Mouse (Mus musculus) cerebellum, adult 2 months (tissue): Measurements from ENCODE around the gene Cpn1. TPM values are rescaled to one million over a fixed set of nuclear protein-coding genes. Genes with fewer than 3 reads are reported as not detected.

Source experiments
- DNase-seq, 2 experiments: peaks; one replicate each; pipeline ENCODE4 v3.0.0; 2021
- H3K27ac ChIP-seq: fragments of 200-500 bp; 2 replicates; pipeline ENCODE4 v1.5.1; 2012; ENCODE audit warnings: low read length, control low read depth, inconsistent platforms; ENCODE audit not compliant: insufficient read depth
- H3K27me3 ChIP-seq: fragments of 200-500 bp; 2 replicates; pipeline ENCODE4 v1.6.1; 2012; ENCODE audit warnings: inconsistent platforms, mild to moderate bottlenecking, low read length, moderate library complexity; ENCODE audit not compliant: control insufficient read depth, insufficient read depth
- H3K4me1 ChIP-seq: fragments of 200-500 bp; 2 replicates; pipeline ENCODE4 v1.6.1; 2011; ENCODE audit warnings: low read length; ENCODE audit not compliant: control insufficient read depth, insufficient read depth
- H3K4me3 ChIP-seq: fragments of 200-500 bp; replicated peaks from 2 replicates; pipeline ENCODE3; 2011; ENCODE audit warnings: mild to moderate bottlenecking, low read depth, low read length, control low read depth; ENCODE audit not compliant: insufficient read depth
- CTCF ChIP-seq: fragments of 200-500 bp; IDR thresholded peaks from 2 replicates; pipeline ENCODE4 v1.5.1; 2011; ENCODE audit warnings: low read depth, mild to moderate bottlenecking, control low read depth, low read length, moderate library complexity, borderline replicate concordance; ENCODE audit not compliant: insufficient read depth
- POLR2A ChIP-seq: fragments of 200-500 bp; IDR thresholded peaks from 2 replicates; pipeline ENCODE4 v1.6.1; 2011; ENCODE audit warnings: low read length, control low read depth, borderline replicate concordance; ENCODE audit not compliant: insufficient read depth
- WGBS: fragments of 180-500 bp; shearing (Covaris S2); methylation state at CpG from one replicate; pipeline ENCODE4 v1.1.7; 2018; 5-methylcytosine and 5-hydroxymethylcytosine counted together
- polyA plus RNA-seq: library from polyadenylated mRNA; depleted of rRNA; stranded (reverse); fragments of >200 nt; gene quantifications from 2 replicates; pipeline ENCODE4 v1.2.3, GENCODE M21; 2012

The Cpn1 gene
- polyA plus RNA-seq, 1 experiment = 0.16 TPM

DNA sequence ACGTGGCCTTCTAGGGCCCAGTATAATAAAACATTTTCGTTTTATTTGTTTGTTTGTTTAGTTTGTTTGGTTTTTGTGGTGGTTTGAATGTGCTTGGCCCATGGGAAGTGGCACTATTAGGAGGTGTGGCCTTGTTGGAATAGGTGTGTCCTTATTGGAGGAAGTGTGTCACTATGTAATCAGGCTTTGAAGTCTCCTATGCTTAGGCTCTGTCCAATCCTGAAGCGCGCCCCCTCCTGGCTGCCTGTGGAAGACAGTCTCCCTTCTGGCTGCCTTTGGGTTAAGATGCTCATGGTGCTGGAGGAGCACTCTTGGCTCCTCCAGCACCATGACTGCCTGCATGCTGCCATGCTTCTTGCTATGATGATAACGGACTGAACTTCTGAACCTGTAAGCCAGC is 36.7 kb upstream of the Cpn1 start:
- TF ChIP-seq POLR2A = no peak
- no peak for TF ChIP-seq CTCF

DNA sequence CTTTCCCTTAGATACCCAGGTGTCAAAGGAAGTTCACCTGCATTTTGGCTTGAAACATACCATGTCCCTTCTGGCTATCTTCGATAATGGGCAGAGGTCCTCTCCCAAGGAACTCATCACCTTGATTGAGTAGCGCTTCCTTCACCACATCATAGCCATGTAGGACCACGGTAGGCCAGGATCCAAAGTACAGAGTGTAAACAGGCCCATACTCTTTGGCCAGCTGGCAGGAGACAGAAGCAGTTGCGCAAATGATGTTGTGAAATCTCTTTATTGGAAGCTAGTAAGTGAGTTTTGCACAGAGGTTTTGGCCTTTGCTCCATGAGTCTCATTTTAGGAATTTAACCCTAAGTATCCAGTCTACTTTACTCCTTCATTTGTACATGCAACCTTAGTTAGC is 35.1 kb upstream of the Cpn1 start:
- Histone ChIP-seq H3K4me3 (no peak overlapping the region), H3K4me1 (no peaks in the 10 kb centered on the region), H3K27me3 (no peaks in the 10 kb centered on the region), H3K27ac (no peak overlapping the region)
- DNase-seq = no peak
- WGBS = 88% methylated on average over 4 of the region's 4 CpGs
- TF ChIP-seq CTCF = no peak
- TF ChIP-seq POLR2A = no peak

More for the DNA sequence above, 36.7 kb upstream of the Cpn1 start:
- Histone ChIP-seq H3K4me1 (no peaks in the 10 kb centered on the region), H3K27me3 (no peaks in the 10 kb centered on the region), H3K4me3 (no peak overlapping the region), H3K27ac (no peak overlapping the region)
- DNase-seq = no peak
- WGBS = 72% methylated on average over 5 of the region's 5 CpGs

DNA sequence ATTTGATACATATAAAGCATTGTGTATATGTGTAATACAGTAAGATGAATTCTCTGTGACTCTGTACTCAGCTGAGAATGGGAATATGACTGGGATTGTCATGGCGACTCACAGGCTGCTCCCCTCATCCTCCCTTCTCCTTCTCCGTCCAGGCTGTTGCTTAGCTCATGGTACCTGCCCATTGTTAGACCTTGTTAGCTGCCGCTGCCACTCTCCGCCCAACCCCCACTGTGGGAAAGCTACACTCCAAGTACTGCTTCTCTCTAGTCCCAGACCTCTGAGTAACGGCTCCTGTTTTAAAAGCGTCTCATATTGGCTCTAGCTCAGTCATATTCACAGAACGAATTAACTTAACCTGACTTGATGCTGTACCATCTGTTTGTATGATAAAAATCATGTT is 33.4 kb upstream of the Cpn1 start:
- WGBS = 56% methylated on average over 7 of the region's 7 CpGs
- Histone ChIP-seq H3K4me1 (no peaks in the 10 kb centered on the region), H3K27me3 (no peaks in the 10 kb centered on the region), H3K4me3 (no peak overlapping the region), H3K27ac (no peak overlapping the region)
- no peak for DNase-seq
- TF ChIP-seq CTCF (no peak), POLR2A (no peak)

DNA sequence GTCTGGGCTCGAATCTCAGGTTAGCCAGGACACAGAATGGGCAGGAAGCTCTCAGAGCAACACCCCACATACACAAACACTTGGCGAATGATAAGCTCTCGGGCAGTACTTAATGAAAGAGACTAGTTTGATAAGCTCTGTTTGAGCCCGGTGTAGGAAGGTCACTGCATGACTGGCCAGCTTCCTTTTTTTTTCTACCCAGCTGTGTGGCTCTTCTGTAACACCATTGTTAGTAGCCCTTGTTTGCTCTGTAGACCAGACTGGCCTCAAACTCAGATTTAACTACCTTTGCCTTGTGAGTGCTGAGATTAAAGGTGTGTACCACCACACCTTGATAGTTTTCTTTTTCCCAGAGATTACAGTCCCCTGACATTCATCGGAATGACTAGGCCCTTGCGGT is 27.5 kb upstream of the Cpn1 start:
- TF ChIP-seq CTCF (no peak), POLR2A (no peak)
- Histone ChIP-seq H3K4me3 (no peak overlapping the region), H3K4me1 (no peaks in the 10 kb centered on the region), H3K27ac (no peak overlapping the region), H3K27me3 (no peaks in the 10 kb centered on the region)
- WGBS = 84% methylated on average over 6 of the region's 6 CpGs
- no peak for DNase-seq

DNA sequence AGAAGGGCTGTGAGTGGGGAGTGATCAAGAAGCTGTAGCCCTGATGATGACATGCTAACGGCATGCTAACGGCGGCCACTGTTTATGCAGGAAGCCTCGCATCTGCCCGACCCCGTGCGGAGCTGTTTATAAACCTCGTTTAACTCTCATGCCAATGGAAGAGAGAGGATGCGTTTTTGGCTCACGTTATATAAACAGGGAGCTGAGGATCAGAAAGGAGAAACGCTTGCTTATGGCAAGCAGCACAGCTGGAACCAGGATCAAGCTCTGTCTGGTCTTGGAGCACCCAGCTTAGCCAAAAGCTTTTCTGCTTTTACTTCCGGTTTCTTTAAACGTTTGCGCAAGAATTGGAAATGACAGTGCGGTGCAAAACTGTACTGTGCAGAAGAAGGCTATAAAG is 22.4 kb upstream of the Cpn1 start:
- Histone ChIP-seq H3K27ac (no peak overlapping the region), H3K27me3 (no peaks in the 10 kb centered on the region), H3K4me1 (no peaks in the 10 kb centered on the region), H3K4me3 (no peak overlapping the region)
- no peak for DNase-seq
- 71% methylated on average over 15 of the region's 15 CpGs for WGBS
- no peak for TF ChIP-seq POLR2A
- TF ChIP-seq CTCF = no peak

DNA sequence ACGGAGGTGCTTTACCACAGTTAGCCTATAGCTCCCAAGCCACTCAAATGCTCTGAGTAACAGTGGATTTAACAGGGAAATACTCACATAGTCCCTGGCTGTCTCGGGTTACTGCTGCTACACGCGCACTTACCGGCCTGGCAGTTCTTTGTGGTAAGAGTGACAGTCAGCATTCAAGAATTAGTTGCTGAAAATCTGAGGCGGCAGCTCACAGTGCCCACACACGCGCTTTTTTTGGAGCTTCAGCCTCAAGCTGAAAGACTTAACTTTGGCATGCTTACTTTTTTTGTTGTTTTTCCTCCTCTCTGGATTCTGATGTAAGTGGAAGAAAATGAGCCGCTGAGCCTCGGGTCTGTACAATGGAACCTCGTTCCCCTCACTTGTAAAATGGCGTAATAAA is 20.8 kb upstream of the Cpn1 start:
- 68% methylated on average over 12 of the region's 12 CpGs for WGBS
- H3K27me3 ChIP-seq = no peaks in the 10 kb centered on the region
- TF ChIP-seq POLR2A = no peak
- no peak for TF ChIP-seq CTCF
- no peak for DNase-seq
- no peak overlapping the region for H3K4me3 ChIP-seq
- H3K27ac ChIP-seq = no peak overlapping the region
- H3K4me1 ChIP-seq = no peaks in the 10 kb centered on the region

DNA sequence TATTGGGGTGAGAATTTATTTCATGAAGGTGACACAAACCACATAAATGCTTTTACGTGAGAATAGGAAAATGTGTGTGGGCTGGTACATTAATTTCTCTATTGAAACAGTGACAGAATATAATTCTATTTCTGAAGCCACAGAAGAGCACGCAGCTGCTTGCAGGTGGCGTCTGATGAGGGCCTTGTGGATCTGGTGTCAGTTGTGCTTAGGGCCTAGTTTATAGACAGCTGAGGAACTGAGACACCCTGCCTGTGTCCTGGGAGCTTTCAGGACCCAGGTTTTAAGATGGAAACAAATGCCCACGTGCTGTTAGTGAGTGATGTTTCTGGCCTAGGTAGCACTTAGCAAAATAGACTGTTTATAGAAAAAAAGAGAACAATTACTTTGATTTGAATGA is 18.7 kb upstream of the Cpn1 start:
- WGBS = 82% methylated on average over 4 of the region's 4 CpGs
- no peak for DNase-seq
- H3K4me3 ChIP-seq = no peak overlapping the region
- no peaks in the 10 kb centered on the region for H3K4me1 ChIP-seq
- TF ChIP-seq CTCF (no peak), POLR2A (no peak)
- no peaks in the 10 kb centered on the region for H3K27me3 ChIP-seq
- no peak overlapping the region for H3K27ac ChIP-seq

DNA sequence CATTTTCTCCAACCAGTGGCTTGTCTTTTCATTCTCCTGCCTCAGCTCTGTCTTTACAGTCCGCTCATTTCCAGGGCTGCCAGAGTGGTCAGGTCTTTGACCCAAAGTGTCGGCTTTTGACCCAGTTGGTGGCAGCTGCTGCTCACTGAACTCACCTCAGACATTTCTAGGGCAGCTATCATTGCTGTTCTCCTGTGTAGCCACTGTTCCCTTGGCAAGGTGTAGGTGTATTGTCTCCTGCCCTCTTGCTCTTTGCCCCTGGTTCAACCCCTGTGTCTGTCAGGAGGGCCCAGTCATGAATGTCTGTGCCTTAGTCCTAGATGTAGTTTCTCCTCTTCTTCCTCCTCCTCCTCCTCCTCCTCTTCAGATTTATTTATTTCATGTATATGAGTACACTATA is 17.9 kb upstream of the Cpn1 start:
- no peak for DNase-seq
- 96% methylated on average over 2 of the region's 2 CpGs for WGBS
- no peaks in the 10 kb centered on the region for H3K27me3 ChIP-seq
- no peaks in the 10 kb centered on the region for H3K4me1 ChIP-seq
- TF ChIP-seq CTCF (no peak), POLR2A (no peak)
- H3K27ac ChIP-seq = no peak overlapping the region
- no peak overlapping the region for H3K4me3 ChIP-seq

DNA sequence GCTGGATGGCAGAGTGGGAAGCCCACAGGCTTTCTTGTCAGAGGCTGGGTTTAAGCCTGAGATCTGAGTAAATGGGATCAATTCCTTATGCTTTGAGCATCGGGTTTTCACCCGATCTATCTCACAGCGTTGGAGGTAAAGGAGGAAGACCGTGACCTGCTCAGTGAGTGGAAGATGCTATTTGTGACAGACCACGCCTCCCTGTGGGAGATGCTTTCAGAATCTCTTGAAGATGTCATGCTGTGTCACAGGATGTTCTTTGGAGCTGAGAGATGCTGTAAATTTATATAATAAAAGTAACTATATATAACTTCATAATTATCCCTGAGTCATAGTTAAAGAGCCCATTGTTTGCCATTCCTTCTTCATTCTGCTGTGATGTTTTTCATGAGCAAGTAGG is 14.4 kb upstream of the Cpn1 start:
- Histone ChIP-seq H3K27ac (no peak overlapping the region), H3K4me3 (no peak overlapping the region), H3K4me1 (no peaks in the 10 kb centered on the region), H3K27me3 (no peaks in the 10 kb centered on the region)
- WGBS = 29% methylated on average over 5 of the region's 5 CpGs
- DNase-seq = no peak
- TF ChIP-seq CTCF = no peak
- no peak for TF ChIP-seq POLR2A
